Mouse (Mus musculus): ENCODE measurements around the gene Wif1. TPM values are rescaled to one million over a fixed set of nuclear protein-coding genes. Genes with fewer than 3 reads are reported as not detected.

Gene Wif1
- not detected in 2 replicates for total RNA-seq (2023)

DNA sequence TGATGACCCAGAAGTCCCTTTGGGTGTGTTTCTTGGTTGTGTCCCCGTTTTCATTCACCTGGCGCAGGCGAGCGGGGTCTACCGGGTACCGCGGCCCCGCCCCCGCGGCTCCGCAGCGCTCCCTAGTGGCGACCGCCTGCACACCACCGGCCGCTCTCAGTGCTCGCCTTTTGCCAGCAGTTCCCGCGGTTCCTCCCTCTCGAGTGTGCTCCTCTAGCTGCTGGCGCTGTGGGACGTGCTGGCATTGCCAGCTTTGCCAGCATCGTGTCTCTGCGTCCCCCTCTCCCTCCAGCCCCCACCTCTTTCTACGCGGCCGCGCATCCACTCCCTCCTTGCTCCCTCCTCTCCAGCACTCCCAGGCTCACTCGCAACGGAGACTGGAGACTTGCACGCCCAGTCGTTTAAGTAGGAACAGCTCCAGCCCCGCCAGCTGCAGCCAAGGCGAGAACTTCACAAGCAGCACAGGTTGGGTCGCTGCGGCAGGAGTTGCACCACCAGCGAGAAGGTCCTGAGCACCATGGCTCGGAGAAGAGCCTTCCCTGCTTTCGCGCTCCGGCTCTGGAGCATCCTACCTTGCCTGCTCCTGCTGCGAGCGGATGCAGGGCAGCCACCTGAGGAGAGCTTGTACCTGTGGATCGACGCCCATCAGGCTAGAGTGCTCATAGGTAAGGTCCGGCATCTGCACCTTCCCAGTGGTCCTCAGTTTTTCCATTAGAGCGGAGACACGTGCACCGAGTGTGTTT, at the start of gene Wif1:
Wif1 (plus strand) TSS at position 135 of the 743 bp plus-strand sequence.

Other genes with a start within 250 kb of the Wif1 start
- gene Msrb3, start 134.9 kb upstream of the Wif1 start, total RNA-seq (2023): 0.28 TPM in 1 of 2 replicates, not detected in the other
- gene Lemd3, start 54.6 kb upstream of the Wif1 start, total RNA-seq (2023): 22.1 and 32.7 TPM in 2 replicates